Mouse (Mus musculus) ES-E14 (cell line): ENCODE measurements around the gene Siae.

Experiments used
- HCFC1 ChIP-seq: IDR thresholded peaks from 2 replicates; pipeline ENCODE4 v1.6.1; 2012; ENCODE audit warnings: low read length, inconsistent platforms, borderline replicate concordance; ENCODE audit not compliant: insufficient read depth
- MAFK ChIP-seq: IDR thresholded peaks from 2 replicates; pipeline ENCODE4 v1.6.1; 2014; ENCODE audit warnings: mild to moderate bottlenecking, low read depth, low read length, inconsistent platforms; ENCODE audit not compliant: insufficient read depth

- TF ChIP-seq HCFC1 = no peak
- TF ChIP-seq MAFK = no peak
Observed at GRCm38 (mm10) chr9:37536851-37537250, 18.6 kb upstream of the Siae start.
